In the genomic region with DNA sequence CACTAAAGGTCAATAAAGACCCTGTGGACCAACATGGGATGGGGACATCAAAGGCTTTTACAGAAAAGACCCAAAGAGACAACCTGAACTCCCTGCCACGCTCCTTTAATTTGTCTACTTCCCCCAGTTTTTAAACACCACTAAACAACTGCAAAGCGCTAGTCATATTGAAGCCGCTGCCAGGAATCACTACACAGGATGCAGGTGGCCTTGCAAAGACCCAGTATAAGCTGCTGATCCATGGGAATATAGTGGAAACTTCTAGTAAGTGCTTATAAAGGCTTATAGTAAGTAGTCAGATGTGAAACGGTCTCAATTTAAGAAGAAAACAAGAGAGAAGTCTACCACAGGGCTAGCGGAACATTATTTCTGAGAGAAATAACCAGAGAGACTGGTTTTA, we compare ENCODE assay signal across 11 mouse cellular contexts. TPM values are rescaled to one million over a fixed set of nuclear protein-coding genes. Genes with fewer than 3 reads are reported as not detected.
DNase-seq lines count a peak whose midpoint lies in the region; ATAC-seq and TF ChIP-seq lines count a peak whose summit lies in the region.
"Had no signal": no experiment of that assay in that cellular context is flagged by ENCODE, and none has a peak within 500 bp of the region (broad histone marks: within the 10 kb centered on the region; RNA-seq: fewer than 3 reads in every experiment).

No protein-coding gene starts in this region.

- no peak for ATAC-seq in kidney, embryonic 15.5 days (replicated peaks; ENCODE audit: low FRiP score)
- no peak for ATAC-seq in neural tube, embryonic 12.5 days (ENCODE audit: low FRiP score, low read depth)

- H3K36me3 ChIP-seq in kidney, embryonic 15.5 days, result no peaks in the 10 kb centered on the region
- no peaks in the 10 kb centered on the region for H3K36me3 ChIP-seq in neural tube, embryonic 12.5 days

- H3K27ac ChIP-seq in gastrocnemius, adult 2 months, result peak overlapping the region; percentile 87
- no peak overlapping the region for H3K27ac ChIP-seq in kidney, embryonic 15.5 days
- H3K27ac ChIP-seq in neural tube, embryonic 12.5 days, result no peak overlapping the region

- peak overlapping the region; percentile 82 for H3K4me2 ChIP-seq in kidney, embryonic 15.5 days
- H3K4me2 ChIP-seq in neural tube, embryonic 12.5 days (replicated peaks), result peak overlapping the region; percentile 74; the same call in 1 of the 2 replicates

- intact Hi-C loops in gastrocnemius, adult 2 months (cut with DNase I), result loop anchor here (10.0 kb wide), 1 partner anchor 174 kb away; no protein-coding TSS in a partner anchor

- no peaks in the 10 kb centered on the region for H3K27me3 ChIP-seq in kidney, embryonic 15.5 days
- H3K27me3 ChIP-seq in neural tube, embryonic 12.5 days (replicated peaks), result no peaks in the 10 kb centered on the region

- peak overlapping the region; percentile 88 for H3K4me3 ChIP-seq in gastrocnemius, adult 2 months
- no peak overlapping the region for H3K4me3 ChIP-seq in kidney, embryonic 15.5 days (replicated peaks)
- no peak overlapping the region for H3K4me3 ChIP-seq in neural tube, embryonic 12.5 days

- H3K9ac ChIP-seq in kidney, embryonic 15.5 days, result no peak overlapping the region
- H3K9ac ChIP-seq in neural tube, embryonic 12.5 days, result no peak overlapping the region

- WGBS in kidney, embryonic 15.5 days, result 62% methylated on average over 5 of the region's 5 CpGs
- 80% methylated on average over 5 of the region's 5 CpGs for WGBS in neural tube, embryonic 12.5 days

- H3K4me1 ChIP-seq in kidney, embryonic 15.5 days, result peaks cover 17% of the 10 kb centered on the region
- H3K4me1 ChIP-seq in neural tube, embryonic 12.5 days, result no peaks in the 10 kb centered on the region; the same call in 1 of the 2 replicates

- H3K9me3 ChIP-seq in kidney, embryonic 15.5 days (replicated peaks), result no peaks in the 10 kb centered on the region
- no peaks in the 10 kb centered on the region for H3K9me3 ChIP-seq in neural tube, embryonic 12.5 days

- no peak for TF ChIP-seq CTCF in gastrocnemius, adult 2 months (IDR thresholded peaks at IDR 0.05)

- DNase-seq in gastrocnemius, adult 2 months, result no peak
- DNase-seq in gastrocnemius, adult 18-20 months (ENCODE audit: low spot score), result no peak
- no peak for DNase-seq in kidney, adult 18-20 months
- DNase-seq in neural tube, embryonic 10.5 days (ENCODE audit: extremely low spot score, low spot score), result no peak
- no peak for DNase-seq in urinary bladder, postnatal 14 days (ENCODE audit: low spot score)
- DNase-seq in adrenal gland, adult (ENCODE audit: inconsistent age in 2 of 2, low spot score in 1 of 2), result no peak
- DNase-seq: cerebellum, adult 11-12 months; kidney, adult 9 months; right cerebral cortex, adult 18-20 months had no signal

RNA-seq across cellular contexts. Expression of a gene that starts 42.9 kb away (rescaled TPM):
- 1 to 10 TPM; 6.7 to 7.4 TPM for total RNA-seq in gastrocnemius, adult 2 months (2021)
- total RNA-seq in gastrocnemius, adult 18-20 months (2021), result 1 to 10 TPM; 4.3 to 8.1 TPM
- polyA plus RNA-seq in kidney, embryonic 15.5 days (2015; fragmentation: Nextera tagmentation; extraction: Ambion mirVana), result 10.6 and 11.3 TPM in 2 replicates
- polyA plus RNA-seq in neural tube, embryonic 12.5 days (2016; fragmentation: Nextera tagmentation; extraction: Ambion mirVana), result 9.5 and 11.2 TPM in 2 replicates
